Mouse (Mus musculus) hindbrain, postnatal 0 days (tissue): ENCODE data around the gene Ankib1. TPM values are rescaled to one million over a fixed set of nuclear protein-coding genes. Genes with fewer than 3 reads are reported as not detected.
"Not testable (repeated sequence)": the region's sequence is repeated elsewhere in the genome, so short reads cannot be mapped to it uniquely, and the experiment has no call there.

Source experiments
- ATAC-seq: fragments of 200-750 bp; cut with Nextera tagmentation; 2 replicates; pipeline ENCODE4 v1.8.0; 2017; ENCODE audit warnings: mild to moderate bottlenecking, moderate TSS enrichment, moderate library complexity
- DNase-seq: peaks from one replicate; pipeline ENCODE4 v3.0.0-alpha.2; 2015; ENCODE audit warnings: low spot score
- H3K27ac ChIP-seq: fragments of 300-500 bp; sonication (generic); 2 replicates; pipeline ENCODE4 v1.5.1; 2014; ENCODE audit warnings: mild to moderate bottlenecking
- H3K27me3 ChIP-seq: fragments of 300-500 bp; sonication (generic); 2 replicates; pipeline ENCODE4 v1.6.1; 2014; ENCODE audit warnings: low read length, mixed read lengths; ENCODE audit not compliant: insufficient read depth
- H3K36me3 ChIP-seq: fragments of 300-500 bp; sonication (generic); 2 replicates; pipeline ENCODE4 v1.6.1; 2014; ENCODE audit warnings: low read length, mixed read lengths; ENCODE audit not compliant: insufficient read depth
- H3K4me1 ChIP-seq: fragments of 300-500 bp; sonication (generic); 2 replicates; pipeline ENCODE4 v1.6.1; 2014; ENCODE audit warnings: antibody characterized with exemption, low read length, mixed read lengths; ENCODE audit not compliant: insufficient read depth
- H3K4me2 ChIP-seq: fragments of 300-500 bp; sonication (generic); 2 replicates; pipeline ENCODE4 v1.6.1; 2014; ENCODE audit warnings: low read depth, mild to moderate bottlenecking, low read length, moderate library complexity, mixed read lengths
- H3K4me3 ChIP-seq: fragments of 300-500 bp; sonication (generic); 2 replicates; pipeline ENCODE4 v1.5.1; 2014; ENCODE audit warnings: low read length
- H3K9ac ChIP-seq: fragments of 300-500 bp; sonication (generic); replicated peaks from 2 replicates; pipeline ENCODE4 v1.6.1; 2014; ENCODE audit warnings: mild to moderate bottlenecking, low read length, moderate library complexity, mixed read lengths
- H3K9me3 ChIP-seq: fragments of 300-500 bp; sonication (generic); 2 replicates; pipeline ENCODE4 v1.6.1; 2016; ENCODE audit warnings: low read length, mixed read lengths
- CTCF ChIP-seq: IDR thresholded peaks from 2 replicates; pipeline ENCODE4 v1.5.1; 2016; ENCODE audit warnings: antibody characterized with exemption, control low read depth, low read depth
- WGBS: fragments of 180-500 bp; shearing (Covaris S2); extraction: QIAGEN DNeasy Blood & Tissue Kit; methylation state at CpG from one replicate; pipeline ENCODE4 v1.1.7; 2014; 5-methylcytosine and 5-hydroxymethylcytosine counted together
- polyA plus RNA-seq: library from polyadenylated mRNA; unstranded; fragments of >200 nt; fragmentation: Nextera tagmentation; extraction: Ambion mirVana; gene quantifications from 2 replicates; pipeline ENCODE4 v1.2.1, GENCODE M21; 2015
- total RNA-seq: library from RNA; depleted of rRNA; stranded (reverse); fragments of >200 nt; gene quantifications from 2 replicates; pipeline ENCODE4 v1.2.3, GENCODE M21; 2014

Ankib1 gene
- total and polyA plus RNA-seq, 2 experiments from 2014 or later, result 15.1 to 43.0 TPM

GRCm38 (mm10) chr5:3784751-3785496 is 17.8 kb downstream of the Ankib1 start:
- H3K4me3 ChIP-seq, result no peak overlapping the region
- peak; percentile 21 for DNase-seq
- TF ChIP-seq CTCF, result no peak
- H3K4me2 ChIP-seq, result no peak overlapping the region
- H3K9me3 ChIP-seq, result no peaks in the 10 kb centered on the region
- H3K4me1 ChIP-seq, result peaks cover 3% of the 10 kb centered on the region; the same call in 1 of the 2 replicates
- no peaks in the 10 kb centered on the region for H3K36me3 ChIP-seq
- no peak overlapping the region for H3K27ac ChIP-seq
- H3K27me3 ChIP-seq, result no peaks in the 10 kb centered on the region
- WGBS, result 17% methylated on average over 1 of the region's 1 CpGs
- no peak for ATAC-seq
- no peak overlapping the region for H3K9ac ChIP-seq

- H3K27ac ChIP-seq, result no peak overlapping the region
- peaks cover 3% of the 10 kb centered on the region; the same call in 1 of the 2 replicates for H3K4me1 ChIP-seq
- no peak overlapping the region for H3K4me3 ChIP-seq
- 55% methylated on average over 2 of the region's 2 CpGs for WGBS
- no peak for TF ChIP-seq CTCF
- no peaks in the 10 kb centered on the region for H3K9me3 ChIP-seq
- ATAC-seq (no peak), DNase-seq (no peak)
- no peaks in the 10 kb centered on the region for H3K27me3 ChIP-seq
- H3K4me2 ChIP-seq, result no peak overlapping the region
- H3K36me3 ChIP-seq, result no peaks in the 10 kb centered on the region
- H3K9ac ChIP-seq, result no peak overlapping the region
Measured at GRCm38 (mm10) chr5:3783947-3784681, 18.6 kb downstream of the Ankib1 start.

- ATAC-seq (no peak), DNase-seq (no peak)
- Histone ChIP-seq H3K4me2 (no peak overlapping the region), H3K9me3 (no peaks in the 10 kb centered on the region), H3K27ac (no peak overlapping the region), H3K4me3 (no peak overlapping the region), H3K27me3 (no peaks in the 10 kb centered on the region), H3K9ac (no peak overlapping the region), H3K36me3 (no peaks in the 10 kb centered on the region), H3K4me1 (peaks cover 3% of the 10 kb centered on the region; the same call in 1 of the 2 replicates)
- peak; percentile 39; the same call in 1 of the 2 replicates for TF ChIP-seq CTCF
Measured at GRCm38 (mm10) chr5:3782670-3783069, 20.1 kb downstream of the Ankib1 start.

- H3K36me3 ChIP-seq, result peaks cover 3% of the 10 kb centered on the region; the same call in 1 of the 2 replicates
- 43% methylated on average over 3 of the region's 3 CpGs for WGBS
- H3K9me3 ChIP-seq, result no peaks in the 10 kb centered on the region
- no peaks in the 10 kb centered on the region for H3K27me3 ChIP-seq
- H3K9ac ChIP-seq, result no peak overlapping the region
- H3K27ac ChIP-seq, result 0 out of 2 replicates have a peak overlapping the region, but pooled peaks have one; percentile 1
- 0 out of 2 replicates have a peak overlapping the region, but pooled peaks have one; percentile 13 for H3K4me2 ChIP-seq
- no peaks in the 10 kb centered on the region for H3K4me1 ChIP-seq
- no peak for ATAC-seq
- no peak for DNase-seq
- no peak overlapping the region for H3K4me3 ChIP-seq
- TF ChIP-seq CTCF, result no peak
Measured at GRCm38 (mm10) chr5:3772017-3772416, 30.7 kb downstream of the Ankib1 start.

- no peak for ATAC-seq
Measured at GRCm38 (mm10) chr5:3771512-3771911, 31.2 kb downstream of the Ankib1 start.

GRCm38 (mm10) chr5:3750536-3750935 is 52.2 kb downstream of the Ankib1 start:
- not testable (repeated sequence) for H3K36me3 ChIP-seq, ATAC-seq, H3K4me2 ChIP-seq, H3K27me3 ChIP-seq, H3K27ac ChIP-seq, H3K4me1 ChIP-seq, H3K9me3 ChIP-seq, H3K9ac ChIP-seq, H3K4me3 ChIP-seq
- peak; percentile 16 for DNase-seq

More at GRCm38 (mm10) chr5:3771512-3771911, 31.2 kb downstream of the Ankib1 start:
- Histone ChIP-seq H3K36me3 (peaks cover 3% of the 10 kb centered on the region; the same call in 1 of the 2 replicates), H3K9ac (no peak overlapping the region), H3K27me3 (no peaks in the 10 kb centered on the region), H3K27ac (peak overlapping the region; percentile 52; the same call in 1 of the 2 replicates), H3K4me2 (0 out of 2 replicates have a peak overlapping the region, but pooled peaks have one; percentile 13), H3K4me3 (no peak overlapping the region), H3K4me1 (no peaks in the 10 kb centered on the region), H3K9me3 (no peaks in the 10 kb centered on the region)
- DNase-seq, result peak; percentile 13
- WGBS, result 36% methylated on average over 3 of the region's 3 CpGs
- TF ChIP-seq CTCF, result no peak

- not testable (repeated sequence) for H3K27ac ChIP-seq, ATAC-seq, H3K4me1 ChIP-seq, H3K9ac ChIP-seq, H3K36me3 ChIP-seq, DNase-seq, H3K4me2 ChIP-seq, H3K9me3 ChIP-seq, H3K27me3 ChIP-seq, H3K4me3 ChIP-seq
- 92% methylated on average over 22 of the region's 24 CpGs for WGBS
Measured at GRCm38 (mm10) chr5:3732846-3733245, 69.9 kb downstream of the Ankib1 start.
